Mouse (Mus musculus): ENCODE measurements at regions not wholly inside any gene's neighbourhood (a gene's known extent, or its start where the extent isn't known, plus 50 kb on each side); places are given as distances from the start of the nearest gene placed in this dataset.

- no peaks in the 10 kb centered on the region for H3K27me3 ChIP-seq (replicated peaks; ENCODE audit: control insufficient read depth, insufficient read depth, low read length)
- no peak for ATAC-seq
- no peaks in the 10 kb centered on the region for H3K9me3 ChIP-seq (ENCODE audit: control insufficient read depth)
- no peak for TF ChIP-seq CTCF (IDR thresholded peaks at IDR 0.05; ENCODE audit: low read depth)
- H3K27ac ChIP-seq (ENCODE audit: low read depth, low read length): no peak overlapping the region
- 82% methylated on average over 8 of the region's 8 CpGs for WGBS
- H3K36me3 ChIP-seq (ENCODE audit: control insufficient read depth, insufficient read depth): no peaks in the 10 kb centered on the region
- no peak overlapping the region for H3K9ac ChIP-seq (ENCODE audit: low read depth, low read length)
- H3K4me1 ChIP-seq (replicated peaks; ENCODE audit: control insufficient read depth, insufficient read depth, low read length): no peaks in the 10 kb centered on the region
- H3K4me2 ChIP-seq (replicated peaks; ENCODE audit: low read depth): no peak overlapping the region
- no peak overlapping the region for H3K4me3 ChIP-seq (ENCODE audit: low read depth, low read length)
These were observed 53.2 kb downstream of the Gm815 start for GRCm38 (mm10) chr19:26938911-26939310.

GRCm38 (mm10) chr19:26944006-26944405 is 58.3 kb downstream of the Gm815 start:
- WGBS: 94% methylated on average over 2 of the region's 2 CpGs
- no peak for TF ChIP-seq CTCF (IDR thresholded peaks at IDR 0.05; ENCODE audit: low read depth)
- H3K27me3 ChIP-seq (replicated peaks; ENCODE audit: control insufficient read depth, insufficient read depth, low read length): no peaks in the 10 kb centered on the region
- no peak for ATAC-seq
- no peaks in the 10 kb centered on the region for H3K9me3 ChIP-seq (ENCODE audit: control insufficient read depth)
- H3K4me2 ChIP-seq (replicated peaks; ENCODE audit: low read depth): no peak overlapping the region
- no peak overlapping the region for H3K9ac ChIP-seq (ENCODE audit: low read depth, low read length)
- H3K27ac ChIP-seq (ENCODE audit: low read depth, low read length): no peak overlapping the region
- H3K4me3 ChIP-seq (ENCODE audit: low read depth, low read length): no peak overlapping the region
- H3K4me1 ChIP-seq (replicated peaks; ENCODE audit: control insufficient read depth, insufficient read depth, low read length): no peaks in the 10 kb centered on the region
- H3K36me3 ChIP-seq (ENCODE audit: control insufficient read depth, insufficient read depth): no peaks in the 10 kb centered on the region

- no peak overlapping the region for H3K4me2 ChIP-seq (replicated peaks; ENCODE audit: low read depth)
- H3K9me3 ChIP-seq (ENCODE audit: control insufficient read depth): no peaks in the 10 kb centered on the region
- no peak overlapping the region for H3K27ac ChIP-seq (ENCODE audit: low read depth, low read length)
- 31% methylated on average over 3 of the region's 3 CpGs for WGBS
- no peaks in the 10 kb centered on the region for H3K27me3 ChIP-seq (replicated peaks; ENCODE audit: control insufficient read depth, insufficient read depth, low read length)
- H3K9ac ChIP-seq (ENCODE audit: low read depth, low read length): no peak overlapping the region
- no peak for TF ChIP-seq CTCF (IDR thresholded peaks at IDR 0.05; ENCODE audit: low read depth)
- H3K4me1 ChIP-seq (replicated peaks; ENCODE audit: control insufficient read depth, insufficient read depth, low read length): no peaks in the 10 kb centered on the region
- no peak for ATAC-seq
- H3K4me3 ChIP-seq (ENCODE audit: low read depth, low read length): no peak overlapping the region
- no peaks in the 10 kb centered on the region for H3K36me3 ChIP-seq (ENCODE audit: control insufficient read depth, insufficient read depth)
These were observed 60.9 kb downstream of the Gm815 start for GRCm38 (mm10) chr19:26946562-26946961.

GRCm38 (mm10) chr19:26948479-26948878 is 62.8 kb downstream of the Gm815 start:
- ATAC-seq: no peak
- no peaks in the 10 kb centered on the region for H3K27me3 ChIP-seq (replicated peaks; ENCODE audit: control insufficient read depth, insufficient read depth, low read length)
- no peaks in the 10 kb centered on the region for H3K36me3 ChIP-seq (ENCODE audit: control insufficient read depth, insufficient read depth)
- no peak overlapping the region for H3K4me2 ChIP-seq (replicated peaks; ENCODE audit: low read depth)
- no peak overlapping the region for H3K4me3 ChIP-seq (ENCODE audit: low read depth, low read length)
- no peak overlapping the region for H3K9ac ChIP-seq (ENCODE audit: low read depth, low read length)
- H3K9me3 ChIP-seq (ENCODE audit: control insufficient read depth): no peaks in the 10 kb centered on the region
- 96% methylated on average over 2 of the region's 2 CpGs for WGBS
- no peak overlapping the region for H3K27ac ChIP-seq (ENCODE audit: low read depth, low read length)
- no peaks in the 10 kb centered on the region for H3K4me1 ChIP-seq (replicated peaks; ENCODE audit: control insufficient read depth, insufficient read depth, low read length)
- TF ChIP-seq CTCF (IDR thresholded peaks at IDR 0.05; ENCODE audit: low read depth): no peak

GRCm38 (mm10) chr19:26949153-26949552 is 63.5 kb downstream of the Gm815 start:
- Histone ChIP-seq H3K4me1 (replicated peaks; ENCODE audit: control insufficient read depth, insufficient read depth, low read length) (no peaks in the 10 kb centered on the region), H3K36me3 (ENCODE audit: control insufficient read depth, insufficient read depth) (no peaks in the 10 kb centered on the region), H3K9me3 (ENCODE audit: control insufficient read depth) (no peaks in the 10 kb centered on the region), H3K4me2 (replicated peaks; ENCODE audit: low read depth) (no peak overlapping the region), H3K4me3 (ENCODE audit: low read depth, low read length) (no peak overlapping the region), H3K9ac (ENCODE audit: low read depth, low read length) (no peak overlapping the region), H3K27me3 (replicated peaks; ENCODE audit: control insufficient read depth, insufficient read depth, low read length) (no peaks in the 10 kb centered on the region), H3K27ac (ENCODE audit: low read depth, low read length) (no peak overlapping the region)
- no peak for TF ChIP-seq CTCF (IDR thresholded peaks at IDR 0.05; ENCODE audit: low read depth)
- no peak for ATAC-seq
- 91% methylated on average over 4 of the region's 4 CpGs for WGBS

GRCm38 (mm10) chr19:26953348-26953747 is 67.7 kb downstream of the Gm815 start:
- ATAC-seq: no peak
- Histone ChIP-seq H3K4me1 (replicated peaks; ENCODE audit: control insufficient read depth, insufficient read depth, low read length) (no peaks in the 10 kb centered on the region), H3K27ac (ENCODE audit: low read depth, low read length) (no peak overlapping the region), H3K9ac (ENCODE audit: low read depth, low read length) (no peak overlapping the region), H3K27me3 (replicated peaks; ENCODE audit: control insufficient read depth, insufficient read depth, low read length) (no peaks in the 10 kb centered on the region), H3K36me3 (ENCODE audit: control insufficient read depth, insufficient read depth) (no peaks in the 10 kb centered on the region), H3K4me3 (ENCODE audit: low read depth, low read length) (no peak overlapping the region), H3K4me2 (replicated peaks; ENCODE audit: low read depth) (no peak overlapping the region), H3K9me3 (ENCODE audit: control insufficient read depth) (no peaks in the 10 kb centered on the region)
- no peak for TF ChIP-seq CTCF (IDR thresholded peaks at IDR 0.05; ENCODE audit: low read depth)
- WGBS: 80% methylated on average over 8 of the region's 8 CpGs

Data from intestine, postnatal 0 days (tissue).